Mouse (Mus musculus) midbrain, embryonic 11.5 days (tissue): ENCODE data around the gene Gria3. TPM values are rescaled to one million over a fixed set of nuclear protein-coding genes. Genes with fewer than 3 reads are reported as not detected.

ENCODE experiments used
- ATAC-seq: fragments of 200-750 bp; cut with Nextera tagmentation; 2 replicates; pipeline ENCODE4 v1.8.0; 2017; ENCODE audit warnings: moderate TSS enrichment, moderate library complexity; ENCODE audit not compliant: low FRiP score
- DNase-seq: peaks from one replicate; pipeline ENCODE4 v3.0.0; 2015; ENCODE audit warnings: low spot score; ENCODE audit errors: missing footprints
- H3K27ac ChIP-seq: fragments of 300-500 bp; sonication (generic); 2 replicates; pipeline ENCODE4 v1.5.1; 2014; ENCODE audit warnings: low read depth, low read length
- H3K27me3 ChIP-seq: fragments of 300-500 bp; sonication (generic); 2 replicates; pipeline ENCODE4 v1.6.1; 2014; ENCODE audit warnings: mild to moderate bottlenecking, low read length, moderate library complexity, mixed read lengths; ENCODE audit not compliant: control insufficient read depth, insufficient read depth
- H3K36me3 ChIP-seq: fragments of 300-500 bp; sonication (generic); 2 replicates; pipeline ENCODE4 v1.6.1; 2014; ENCODE audit warnings: mild to moderate bottlenecking, low read length, moderate library complexity, mixed read lengths; ENCODE audit not compliant: control insufficient read depth, insufficient read depth
- H3K4me1 ChIP-seq: fragments of 300-500 bp; sonication (generic); 2 replicates; pipeline ENCODE4 v1.6.1; 2014; ENCODE audit warnings: low read length; ENCODE audit not compliant: control insufficient read depth, insufficient read depth
- H3K4me2 ChIP-seq: fragments of 300-500 bp; sonication (generic); 2 replicates; pipeline ENCODE4 v1.6.1; 2014; ENCODE audit warnings: mild to moderate bottlenecking, moderate library complexity
- H3K4me3 ChIP-seq: fragments of 300-500 bp; sonication (generic); 2 replicates; pipeline ENCODE4 v1.5.1; 2014; ENCODE audit warnings: low read depth, low read length
- H3K9ac ChIP-seq: fragments of 300-500 bp; sonication (generic); 2 replicates; pipeline ENCODE4 v1.6.1; 2014; ENCODE audit warnings: low read length
- H3K9me3 ChIP-seq: fragments of 300-500 bp; sonication (generic); 2 replicates; pipeline ENCODE4 v1.6.1; 2016; ENCODE audit warnings: low read length; ENCODE audit not compliant: control insufficient read depth
- WGBS: fragments of 180-500 bp; shearing (Covaris S2); extraction: QIAGEN DNeasy Blood & Tissue Kit; methylation state at CpG from one replicate; pipeline ENCODE4 v1.1.7; 2014; 5-methylcytosine and 5-hydroxymethylcytosine counted together
- polyA plus RNA-seq: library from polyadenylated mRNA; unstranded; fragments of >200 nt; fragmentation: Nextera tagmentation; extraction: Ambion mirVana; gene quantifications from 2 replicates; pipeline ENCODE4 v1.2.1, GENCODE M21; 2014

Gria3 gene
- polyA plus RNA-seq, 1 experiment from 2014 or later = 2.8 TPM

DNA sequence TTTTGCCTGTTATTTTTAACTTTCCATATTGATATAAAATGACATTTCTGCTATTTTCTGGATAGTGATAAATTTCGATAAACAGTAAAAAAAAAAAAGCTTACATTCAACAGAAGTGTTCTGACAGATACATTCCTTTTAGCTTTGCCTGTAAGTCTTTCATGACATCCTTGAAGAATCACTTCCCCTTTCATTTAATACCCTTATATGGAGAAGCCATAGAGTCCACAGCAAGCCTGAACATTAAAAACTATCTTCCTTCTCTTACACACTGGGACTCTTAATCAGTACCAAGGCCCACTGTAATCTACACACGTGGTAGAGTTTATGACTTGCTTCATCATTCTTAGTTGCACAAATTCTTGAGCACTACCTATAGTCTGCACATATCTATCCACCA lies 131.9 kb downstream of the Gria3 start:
- DNase-seq (no peak), ATAC-seq (no peak)
- Histone ChIP-seq H3K27ac (no peak overlapping the region), H3K9me3 (no peaks in the 10 kb centered on the region), H3K4me1 (no peaks in the 10 kb centered on the region), H3K4me3 (no peak overlapping the region), H3K4me2 (no peak overlapping the region), H3K9ac (no peak overlapping the region), H3K36me3 (no peaks in the 10 kb centered on the region), H3K27me3 (no peaks in the 10 kb centered on the region)
- 86% methylated on average over 2 of the region's 2 CpGs for WGBS

DNA sequence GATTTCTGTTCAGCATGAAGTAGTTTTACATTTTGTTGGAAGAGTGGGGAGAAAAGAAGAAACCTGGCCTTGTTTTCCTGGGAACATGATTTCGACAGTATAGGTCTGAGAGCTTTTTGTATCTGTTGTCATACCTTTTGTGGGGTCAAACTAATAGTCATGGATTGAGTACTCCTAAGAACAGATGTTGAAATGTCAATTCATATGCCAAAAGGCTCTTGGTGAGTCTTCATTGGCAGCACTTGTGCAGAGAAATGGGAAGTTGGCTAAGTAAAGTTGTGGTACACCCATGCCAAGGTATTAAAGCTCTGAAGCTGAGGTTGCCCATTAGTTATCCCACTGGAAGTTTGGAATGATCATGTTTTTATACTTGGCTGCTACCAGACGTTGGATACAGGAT lies 135.2 kb downstream of the Gria3 start:
- 70% methylated on average over 2 of the region's 2 CpGs for WGBS
- no peak overlapping the region for H3K27ac ChIP-seq
- no peak overlapping the region for H3K9ac ChIP-seq
- no peak overlapping the region for H3K4me2 ChIP-seq
- no peaks in the 10 kb centered on the region for H3K27me3 ChIP-seq
- DNase-seq (no peak), ATAC-seq (no peak)
- H3K4me3 ChIP-seq = no peak overlapping the region
- no peaks in the 10 kb centered on the region for H3K4me1 ChIP-seq
- H3K9me3 ChIP-seq = no peaks in the 10 kb centered on the region
- H3K36me3 ChIP-seq = no peaks in the 10 kb centered on the region

DNA sequence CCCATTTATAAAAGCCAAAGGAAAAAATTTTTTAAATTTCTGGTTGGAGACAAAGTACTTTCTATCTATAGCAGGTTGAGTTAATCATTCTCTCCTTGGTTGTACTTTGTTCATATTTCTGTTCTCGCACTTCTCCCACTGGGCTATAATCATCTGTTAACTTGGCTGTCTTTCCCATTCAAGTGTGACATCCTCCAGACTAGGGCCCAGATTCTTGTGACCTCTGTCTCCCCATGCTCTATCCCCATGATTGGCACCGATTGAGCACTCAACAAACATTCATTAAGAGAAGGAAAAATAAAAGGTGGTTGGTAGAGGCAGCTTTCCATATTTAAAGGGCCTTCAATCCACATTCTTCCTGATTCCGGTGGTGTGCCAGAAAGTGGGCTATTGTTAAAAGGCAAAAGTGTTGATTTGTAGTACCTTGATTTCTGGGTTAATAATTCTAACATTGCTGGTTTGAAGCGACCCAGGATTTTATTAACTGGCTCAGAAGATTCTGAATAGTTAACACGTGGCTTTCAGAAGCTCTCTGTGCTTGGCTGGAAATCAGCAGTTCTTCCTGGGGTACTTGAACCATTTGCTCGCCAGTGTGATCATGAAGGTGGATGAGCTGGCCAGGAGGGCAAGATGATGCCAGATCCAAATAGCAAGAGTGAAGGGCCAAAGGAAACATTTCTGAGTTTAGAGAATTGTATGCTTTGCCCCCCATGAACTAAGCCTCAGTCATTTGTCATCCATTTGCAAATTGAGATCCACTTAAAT lies 161.8 kb downstream of the Gria3 start:
- Histone ChIP-seq H3K27ac (no peak overlapping the region), H3K4me2 (no peak overlapping the region), H3K9me3 (no peaks in the 10 kb centered on the region), H3K27me3 (no peaks in the 10 kb centered on the region), H3K4me1 (no peaks in the 10 kb centered on the region), H3K9ac (no peak overlapping the region), H3K4me3 (no peak overlapping the region), H3K36me3 (no peaks in the 10 kb centered on the region)
- 75% methylated on average over 6 of the region's 6 CpGs for WGBS
- ATAC-seq = no peak
- no peak for DNase-seq

DNA sequence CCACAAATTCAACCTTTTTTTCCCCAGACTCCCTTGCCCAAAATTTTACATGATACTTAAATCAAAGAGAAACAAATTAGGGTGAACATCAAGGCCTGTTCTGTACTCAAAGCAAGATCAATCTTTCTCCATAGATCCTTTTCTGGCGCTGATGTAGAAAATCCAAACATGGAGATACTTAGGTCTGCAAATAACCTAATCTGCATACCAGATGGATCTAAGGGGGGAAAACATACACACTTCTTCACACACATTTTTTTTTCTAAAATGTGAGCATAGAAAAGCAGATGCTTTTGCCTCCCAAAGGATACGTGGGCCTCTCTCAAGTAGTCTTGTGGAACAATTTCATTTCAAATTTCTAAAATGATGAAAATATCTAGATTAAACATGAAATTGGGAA lies 164.2 kb downstream of the Gria3 start:
- Histone ChIP-seq H3K27ac (no peak overlapping the region), H3K9me3 (no peaks in the 10 kb centered on the region), H3K4me1 (no peaks in the 10 kb centered on the region), H3K4me2 (no peak overlapping the region), H3K27me3 (no peaks in the 10 kb centered on the region), H3K4me3 (no peak overlapping the region), H3K9ac (no peak overlapping the region), H3K36me3 (no peaks in the 10 kb centered on the region)
- ATAC-seq (no peak), DNase-seq (no peak)
- 75% methylated on average over 2 of the region's 2 CpGs for WGBS

DNA sequence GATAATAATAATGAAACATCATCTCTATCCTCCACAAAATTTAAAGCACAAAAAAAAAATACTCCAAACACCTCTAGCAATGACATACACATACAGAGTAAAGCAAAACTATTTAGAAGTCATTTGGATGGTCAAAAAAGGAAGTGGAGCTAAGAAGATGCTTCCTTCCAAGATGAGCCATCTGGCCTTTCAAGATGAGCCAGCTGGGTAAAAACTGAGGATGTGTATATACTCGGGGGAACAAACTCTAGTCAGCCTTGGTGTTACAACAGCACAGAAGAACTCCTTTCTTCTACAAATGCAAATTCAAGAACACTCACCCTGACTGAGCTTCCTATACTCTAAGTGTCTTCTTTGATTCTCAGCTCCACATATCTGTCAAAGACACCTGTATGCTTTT lies 172.4 kb downstream of the Gria3 start:
- 81% methylated on average over 1 of the region's 1 CpGs for WGBS
- no peak overlapping the region for H3K27ac ChIP-seq
- H3K4me2 ChIP-seq = no peak overlapping the region
- no peaks in the 10 kb centered on the region for H3K4me1 ChIP-seq
- no peak overlapping the region for H3K4me3 ChIP-seq
- no peak overlapping the region for H3K9ac ChIP-seq
- H3K9me3 ChIP-seq = no peaks in the 10 kb centered on the region
- DNase-seq (no peak), ATAC-seq (no peak)
- H3K36me3 ChIP-seq = no peaks in the 10 kb centered on the region
- no peaks in the 10 kb centered on the region for H3K27me3 ChIP-seq

DNA sequence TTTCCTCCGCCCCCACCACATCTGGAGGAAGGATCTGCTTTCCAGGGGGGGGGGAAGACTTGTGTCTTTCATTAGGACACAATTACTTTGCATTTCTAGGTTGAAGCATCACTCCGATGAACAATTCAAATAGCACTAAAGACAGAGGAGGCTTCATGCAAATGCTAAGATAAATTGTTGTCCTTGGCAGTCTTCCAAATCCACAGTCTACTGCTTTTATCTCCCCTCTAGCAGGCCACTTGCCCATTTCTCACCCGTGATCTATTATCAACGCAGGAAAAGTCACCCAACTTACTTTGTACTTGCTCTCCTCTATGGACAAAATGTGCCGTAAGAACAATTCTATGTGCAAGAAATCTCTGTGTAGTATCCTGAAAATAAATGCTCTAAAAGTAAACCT lies 178.1 kb downstream of the Gria3 start:
- Histone ChIP-seq H3K27me3 (no peaks in the 10 kb centered on the region), H3K9me3 (no peaks in the 10 kb centered on the region), H3K4me1 (no peaks in the 10 kb centered on the region), H3K4me3 (no peak overlapping the region), H3K4me2 (no peak overlapping the region), H3K9ac (no peak overlapping the region), H3K36me3 (no peaks in the 10 kb centered on the region), H3K27ac (no peak overlapping the region)
- no peak for DNase-seq
- ATAC-seq = no peak
- 77% methylated on average over 5 of the region's 5 CpGs for WGBS

DNA sequence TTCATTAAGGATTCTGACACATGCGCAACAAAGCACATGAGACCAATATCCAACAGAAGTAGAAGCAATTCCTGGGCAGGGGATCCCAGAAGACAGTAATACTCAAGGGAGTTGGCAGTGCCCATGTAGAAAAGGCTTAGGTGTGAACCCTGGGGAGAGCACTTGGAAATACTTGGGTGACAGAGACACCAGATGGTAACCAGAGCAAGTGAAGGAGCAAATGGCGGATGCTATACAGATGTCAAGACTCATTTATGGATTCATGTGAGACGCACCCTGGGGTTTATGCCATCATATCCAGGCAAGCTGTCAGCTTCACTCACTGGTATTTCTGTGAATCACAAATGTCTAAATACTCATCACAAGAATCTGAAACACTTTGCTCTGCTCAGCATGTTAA lies 187.0 kb downstream of the Gria3 start:
- Histone ChIP-seq H3K27me3 (no peaks in the 10 kb centered on the region), H3K9ac (no peak overlapping the region), H3K4me1 (no peaks in the 10 kb centered on the region), H3K27ac (no peak overlapping the region), H3K9me3 (no peaks in the 10 kb centered on the region), H3K4me3 (no peak overlapping the region), H3K36me3 (no peaks in the 10 kb centered on the region), H3K4me2 (no peak overlapping the region)
- 92% methylated on average over 3 of the region's 3 CpGs for WGBS
- DNase-seq (no peak), ATAC-seq (no peak)

DNA sequence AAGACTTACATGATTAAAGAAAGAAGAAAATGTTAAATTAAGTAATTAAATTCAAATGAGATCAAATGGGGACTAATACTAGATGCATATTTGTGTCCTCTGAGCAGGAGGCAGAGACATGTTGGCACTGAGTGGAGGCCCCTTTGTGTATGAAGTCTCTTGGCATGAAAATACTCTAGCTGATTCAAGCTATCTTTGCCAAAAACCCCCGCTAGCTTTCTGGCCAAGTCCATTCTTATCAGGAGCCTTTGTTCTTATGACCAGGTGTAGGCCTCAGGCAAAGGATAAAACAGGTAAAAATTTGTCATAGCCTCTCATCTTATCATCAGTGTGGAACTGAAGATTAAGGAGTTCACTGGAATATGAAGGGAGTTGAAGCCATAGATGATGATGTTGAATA lies 206.5 kb downstream of the Gria3 start:
- H3K4me1 ChIP-seq = no peaks in the 10 kb centered on the region
- WGBS = 79% methylated on average over 1 of the region's 1 CpGs
- no peak overlapping the region for H3K27ac ChIP-seq
- ATAC-seq (no peak), DNase-seq (no peak)
- H3K36me3 ChIP-seq = no peaks in the 10 kb centered on the region
- H3K9me3 ChIP-seq = no peaks in the 10 kb centered on the region
- no peak overlapping the region for H3K9ac ChIP-seq
- no peaks in the 10 kb centered on the region for H3K27me3 ChIP-seq
- no peak overlapping the region for H3K4me3 ChIP-seq
- H3K4me2 ChIP-seq = no peak overlapping the region

DNA sequence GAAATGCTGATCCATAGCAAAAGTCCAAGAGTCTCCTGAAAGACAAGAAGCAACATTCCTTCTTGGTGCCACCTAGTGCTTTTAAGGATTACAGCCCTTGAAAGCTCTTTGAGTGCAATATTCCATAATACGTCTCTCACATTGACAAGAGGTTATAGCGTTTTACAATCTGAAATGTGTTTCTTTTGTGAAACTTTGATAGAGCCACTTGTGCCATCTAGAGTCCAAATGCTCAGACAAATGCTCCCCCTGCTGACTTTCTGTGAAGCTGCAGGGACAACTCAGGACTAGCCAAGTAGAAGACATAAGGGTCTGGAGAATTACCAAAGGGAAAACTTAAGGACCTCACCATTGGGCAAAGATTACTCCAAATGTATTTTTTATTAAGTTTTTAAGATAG lies 214.3 kb downstream of the Gria3 start:
- H3K27me3 ChIP-seq = no peaks in the 10 kb centered on the region
- DNase-seq (peak; percentile 84), ATAC-seq (no peak)
- 55% methylated on average over 2 of the region's 2 CpGs for WGBS
- H3K36me3 ChIP-seq = no peaks in the 10 kb centered on the region
- no peak overlapping the region for H3K27ac ChIP-seq
- no peaks in the 10 kb centered on the region for H3K4me1 ChIP-seq
- H3K9ac ChIP-seq = no peak overlapping the region
- H3K4me3 ChIP-seq = no peak overlapping the region
- H3K9me3 ChIP-seq = no peaks in the 10 kb centered on the region
- no peak overlapping the region for H3K4me2 ChIP-seq
